Mouse (Mus musculus) hindbrain, postnatal 0 days (tissue): ENCODE results near the gene Ebi3. TPM values are rescaled to one million over a fixed set of nuclear protein-coding genes. Genes with fewer than 3 reads are reported as not detected.

Experiments
- ATAC-seq: fragments of 200-750 bp; cut with Nextera tagmentation; 2 replicates; pipeline ENCODE4 v1.8.0; 2017; ENCODE audit warnings: mild to moderate bottlenecking, moderate TSS enrichment, moderate library complexity
- DNase-seq: peaks from one replicate; pipeline ENCODE4 v3.0.0-alpha.2; 2015; ENCODE audit warnings: low spot score
- H3K27ac ChIP-seq: fragments of 300-500 bp; sonication (generic); 2 replicates; pipeline ENCODE4 v1.5.1; 2014; ENCODE audit warnings: mild to moderate bottlenecking
- H3K27me3 ChIP-seq: fragments of 300-500 bp; sonication (generic); 2 replicates; pipeline ENCODE4 v1.6.1; 2014; ENCODE audit warnings: low read length, mixed read lengths; ENCODE audit not compliant: insufficient read depth
- H3K36me3 ChIP-seq: fragments of 300-500 bp; sonication (generic); 2 replicates; pipeline ENCODE4 v1.6.1; 2014; ENCODE audit warnings: low read length, mixed read lengths; ENCODE audit not compliant: insufficient read depth
- H3K4me1 ChIP-seq: fragments of 300-500 bp; sonication (generic); 2 replicates; pipeline ENCODE4 v1.6.1; 2014; ENCODE audit warnings: antibody characterized with exemption, low read length, mixed read lengths; ENCODE audit not compliant: insufficient read depth
- H3K4me2 ChIP-seq: fragments of 300-500 bp; sonication (generic); 2 replicates; pipeline ENCODE4 v1.6.1; 2014; ENCODE audit warnings: low read depth, mild to moderate bottlenecking, low read length, moderate library complexity, mixed read lengths
- H3K4me3 ChIP-seq: fragments of 300-500 bp; sonication (generic); 2 replicates; pipeline ENCODE4 v1.5.1; 2014; ENCODE audit warnings: low read length
- H3K9ac ChIP-seq: fragments of 300-500 bp; sonication (generic); replicated peaks from 2 replicates; pipeline ENCODE4 v1.6.1; 2014; ENCODE audit warnings: mild to moderate bottlenecking, low read length, moderate library complexity, mixed read lengths
- H3K9me3 ChIP-seq: fragments of 300-500 bp; sonication (generic); 2 replicates; pipeline ENCODE4 v1.6.1; 2016; ENCODE audit warnings: low read length, mixed read lengths
- CTCF ChIP-seq: IDR thresholded peaks from 2 replicates; pipeline ENCODE4 v1.5.1; 2016; ENCODE audit warnings: antibody characterized with exemption, control low read depth, low read depth
- WGBS: fragments of 180-500 bp; shearing (Covaris S2); extraction: QIAGEN DNeasy Blood & Tissue Kit; methylation state at CpG from one replicate; pipeline ENCODE4 v1.1.7; 2014; 5-methylcytosine and 5-hydroxymethylcytosine counted together
- polyA plus RNA-seq: library from polyadenylated mRNA; unstranded; fragments of >200 nt; fragmentation: Nextera tagmentation; extraction: Ambion mirVana; gene quantifications from 2 replicates; pipeline ENCODE4 v1.2.1, GENCODE M21; 2015
- total RNA-seq: library from RNA; depleted of rRNA; stranded (reverse); fragments of >200 nt; gene quantifications from 2 replicates; pipeline ENCODE4 v1.2.3, GENCODE M21; 2014

Ebi3 gene
- total and polyA plus RNA-seq, 2 experiments from 2014 or later = 3.8 to 7.3 TPM

- TF ChIP-seq CTCF = peak; percentile 24; the same call in 1 of the 2 replicates
- ATAC-seq = peak; percentile 62
- peaks cover 25% of the 10 kb centered on the region for H3K4me1 ChIP-seq
Measured at GRCm38 (mm10) chr17:55969966-55970891, 17.8 kb downstream of the Ebi3 start, which contains the start of gene Shd. Gene Shd, plus strand, starts transcription at chr17:55970467.

GRCm38 (mm10) chr17:55971453-55971852 lies 19.0 kb downstream of the Ebi3 start:
- DNase-seq (no peak), ATAC-seq (no peak)
- Histone ChIP-seq H3K4me1 (peaks cover 25% of the 10 kb centered on the region), H3K9me3 (no peaks in the 10 kb centered on the region), H3K36me3 (peaks cover 5% of the 10 kb centered on the region), H3K27me3 (no peaks in the 10 kb centered on the region), H3K9ac (peak overlapping the region; percentile 76), H3K27ac (peak overlapping the region; percentile 76; the same call in 1 of the 2 replicates), H3K4me3 (peak overlapping the region; percentile 59), H3K4me2 (peak overlapping the region; percentile 90)
- 24% methylated on average over 22 of the region's 22 CpGs for WGBS
- TF ChIP-seq CTCF = no peak

More at GRCm38 (mm10) chr17:55969966-55970891, 17.8 kb downstream of the Ebi3 start, which contains the start of gene Shd:
- Histone ChIP-seq H3K4me2 (peak within 1 kb of the TSS; percentile 90), H3K27me3 (no peaks in the 10 kb centered on the region), H3K27ac (peak within 1 kb of the TSS; percentile 76), H3K4me3 (peak within 1 kb of the TSS; percentile 59), H3K9ac (peak within 1 kb of the TSS; percentile 76), H3K9me3 (no peaks in the 10 kb centered on the region), H3K36me3 (peaks cover 10% of the 10 kb centered on the region)
- DNase-seq = peak; percentile 80
- WGBS = 8% methylated on average over 49 of the region's 55 CpGs

DNA sequence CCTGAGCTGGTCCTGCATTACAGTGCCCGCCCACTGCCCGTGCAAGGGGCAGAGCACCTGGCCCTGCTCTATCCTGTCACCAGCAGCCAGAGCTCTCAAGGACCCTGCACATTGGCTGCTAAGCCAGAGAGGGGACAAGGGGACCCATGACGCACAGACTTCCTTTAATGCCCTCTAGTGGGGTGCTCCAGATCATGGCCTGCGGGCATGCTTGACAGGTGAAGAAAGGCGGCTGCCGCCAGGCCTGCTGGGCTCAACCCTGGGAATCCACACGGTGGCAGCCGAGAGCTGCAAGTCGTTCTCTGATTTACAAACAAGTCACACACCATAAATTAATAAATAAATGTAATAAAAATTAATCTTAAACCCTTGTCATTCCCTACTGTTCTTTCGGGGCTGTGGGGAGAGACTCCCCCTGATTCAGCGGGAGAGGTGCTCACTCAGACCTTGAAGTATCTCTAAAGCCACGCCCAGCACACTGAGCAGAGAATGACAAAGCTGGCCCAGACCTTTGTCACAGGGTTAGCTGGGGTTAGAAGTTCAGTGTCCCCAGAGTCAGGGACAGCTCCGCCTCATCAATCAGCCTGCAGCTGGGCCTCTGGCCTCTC lies 23.9 kb downstream of the Ebi3 start:
- Histone ChIP-seq H3K27ac (peak overlapping the region; percentile 62), H3K4me2 (no peak overlapping the region), H3K9me3 (no peaks in the 10 kb centered on the region), H3K27me3 (no peaks in the 10 kb centered on the region), H3K4me1 (peaks cover 5% of the 10 kb centered on the region), H3K4me3 (no peak overlapping the region), H3K9ac (no peak overlapping the region), H3K36me3 (no peaks in the 10 kb centered on the region)
- peak; percentile 90 for DNase-seq
- peak; percentile 76 for ATAC-seq
- 14% methylated on average over 13 of the region's 13 CpGs for WGBS
- TF ChIP-seq CTCF = peak; percentile 84

DNA sequence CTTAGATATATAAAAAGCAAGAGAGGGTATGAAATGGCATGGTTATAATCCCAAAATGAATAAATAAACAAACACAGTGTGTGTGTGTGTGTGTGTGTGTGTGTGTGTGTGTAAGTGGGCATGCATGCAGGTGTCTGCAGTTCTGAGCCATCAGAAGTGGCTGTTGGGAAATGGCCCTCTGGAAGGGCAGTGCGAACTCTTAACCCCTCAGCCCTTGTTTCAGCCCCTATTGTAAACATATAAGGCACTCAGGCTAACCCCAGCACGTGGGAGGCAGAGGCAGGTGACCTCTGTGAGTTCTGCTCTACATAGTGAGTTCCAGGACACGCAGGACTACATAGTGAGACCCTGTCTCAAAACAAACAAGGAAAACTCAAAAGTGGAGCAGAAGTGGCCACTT lies 24.9 kb downstream of the Ebi3 start:
- TF ChIP-seq CTCF = no peak
- no peak overlapping the region for H3K4me2 ChIP-seq
- no peaks in the 10 kb centered on the region for H3K4me1 ChIP-seq
- H3K27me3 ChIP-seq = no peaks in the 10 kb centered on the region
- H3K4me3 ChIP-seq = no peak overlapping the region
- 52% methylated on average over 3 of the region's 3 CpGs for WGBS
- H3K9me3 ChIP-seq = no peaks in the 10 kb centered on the region
- H3K9ac ChIP-seq = no peak overlapping the region
- no peak for ATAC-seq
- no peak for DNase-seq
- no peak overlapping the region for H3K27ac ChIP-seq
- H3K36me3 ChIP-seq = no peaks in the 10 kb centered on the region

- DNase-seq (peak; percentile 90), ATAC-seq (peak; percentile 85)
- 9% methylated on average over 33 of the region's 35 CpGs for WGBS
- peaks cover 11% of the 10 kb centered on the region for H3K4me1 ChIP-seq
- H3K36me3 ChIP-seq = peaks cover 3% of the 10 kb centered on the region; the same call in 1 of the 2 replicates
- peak; percentile 26; the same call in 1 of the 2 replicates for TF ChIP-seq CTCF
- peak within 1 kb of the TSS; percentile 76 for H3K4me2 ChIP-seq
- H3K9me3 ChIP-seq = no peaks in the 10 kb centered on the region
- peak within 1 kb of the TSS; percentile 66 for H3K4me3 ChIP-seq
- H3K27ac ChIP-seq = peak within 1 kb of the TSS; percentile 74; the same call in 1 of the 2 replicates
- H3K9ac ChIP-seq = peak within 1 kb of the TSS; percentile 71
- H3K27me3 ChIP-seq = no peaks in the 10 kb centered on the region
Measured at GRCm38 (mm10) chr17:55986030-55986961, 33.9 kb downstream of the Ebi3 start, which contains the start of gene Fsd1. Gene Fsd1, plus strand, starts transcription at chr17:55986509.

DNA sequence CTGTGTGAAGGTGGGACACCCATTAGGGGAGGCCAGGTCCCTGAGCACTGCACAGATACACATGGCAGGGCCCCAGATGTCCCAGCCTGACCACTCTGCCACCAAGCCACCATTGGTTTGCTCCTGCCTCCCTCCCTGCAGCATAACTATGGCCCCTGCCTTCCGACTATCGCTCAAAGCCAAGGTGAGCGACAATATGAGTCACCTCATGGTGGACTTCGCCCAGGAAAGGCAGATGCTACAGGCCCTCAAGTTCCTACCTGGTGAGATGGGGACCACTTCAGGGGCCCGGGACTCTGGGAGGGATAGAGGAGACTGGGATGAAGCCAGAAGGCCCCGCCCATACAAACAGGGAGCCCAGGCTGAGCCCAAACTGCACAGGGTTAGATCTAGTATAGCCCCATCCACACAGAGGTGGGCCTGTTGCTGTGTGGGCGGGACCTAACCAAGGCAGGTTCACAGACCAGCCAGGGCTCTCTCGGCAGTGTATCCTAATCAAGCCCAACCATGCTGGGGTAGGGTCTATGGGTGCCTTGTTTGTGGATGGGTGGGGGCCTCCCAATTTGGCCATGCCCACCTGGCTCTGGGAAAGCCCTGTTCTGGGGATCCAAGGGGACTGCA lies 37.9 kb downstream of the Ebi3 start:
- no peak overlapping the region for H3K4me3 ChIP-seq
- WGBS = 90% methylated on average over 8 of the region's 8 CpGs
- DNase-seq = no peak
- peaks cover 11% of the 10 kb centered on the region for H3K4me1 ChIP-seq
- no peak overlapping the region for H3K27ac ChIP-seq
- peaks cover 4% of the 10 kb centered on the region; the same call in 1 of the 2 replicates for H3K36me3 ChIP-seq
- H3K9ac ChIP-seq = no peak overlapping the region
- H3K27me3 ChIP-seq = no peaks in the 10 kb centered on the region
- H3K9me3 ChIP-seq = no peaks in the 10 kb centered on the region
- no peak overlapping the region for H3K4me2 ChIP-seq
- ATAC-seq = no peak
- TF ChIP-seq CTCF = no peak
